Mouse (Mus musculus): Measurements from ENCODE around the gene Serpina10. TPM values are rescaled to one million over a fixed set of nuclear protein-coding genes. Genes with fewer than 3 reads are reported as not detected.

The Serpina10 gene
- total and polyA plus RNA-seq, 3 experiments = 0.07 to 0.12 TPM; not detected in 1

- TF ChIP-seq TBP (IDR thresholded peaks at IDR 0.05; ENCODE audit: low read depth, low read length) (peak; percentile 88), MEF2A (IDR thresholded peaks at IDR 0.05; ENCODE audit: extremely low read depth, insufficient replicate concordance, low read depth, low read length, poor library complexity, severe bottlenecking) (no peak), CHD2 (IDR thresholded peaks at IDR 0.05; ENCODE audit: low read length) (peak; percentile 68), POLR2A (IDR thresholded peaks at IDR 0.05; ENCODE audit: control insufficient read depth in 1 of 2, insufficient read depth in 1 of 2, low read depth in 1 of 2, low read length in 2 of 2, poor library complexity in 1 of 2) (peak; percentile 62 to 87; a peak in 3 of 4 replicates), ELF1 (IDR thresholded peaks at IDR 0.05; ENCODE audit: low read depth, low read length) (no peak), BHLHE40 (IDR thresholded peaks at IDR 0.05; ENCODE audit: borderline replicate concordance, low read depth, low read length) (no peak), USF2 (IDR thresholded peaks at IDR 0.05; ENCODE audit: borderline replicate concordance in 1 of 2, insufficient read depth in 1 of 2, low read depth in 1 of 2, low read length in 2 of 2) (no peak), E2F4 (IDR thresholded peaks at IDR 0.05; ENCODE audit: borderline replicate concordance, low read depth, low read length) (no peak), SIN3A (IDR thresholded peaks at IDR 0.05; ENCODE audit: low read length) (peak; percentile 88), NELFE (IDR thresholded peaks at IDR 0.05; ENCODE audit: low read depth, low read length) (peak; percentile 61), ZKSCAN1 (IDR thresholded peaks at IDR 0.05; ENCODE audit: low read depth, low read length) (no peak), GATA1 (IDR thresholded peaks at IDR 0.05; ENCODE audit: low read depth, low read length) (peak; percentile 89), ZC3H11A (IDR thresholded peaks at IDR 0.05; ENCODE audit: low read depth, low read length) (no peak), KAT2A (conservative IDR thresholded peaks at IDR 0.05; ENCODE audit: low read depth, low read length) (no peak), ZMIZ1 (IDR thresholded peaks at IDR 0.05; ENCODE audit: low read depth, low read length) (0 out of 2 replicates have a peak, but pooled peaks have one; percentile 55), RAD21 (IDR thresholded peaks at IDR 0.05; ENCODE audit: low read depth, low read length) (no peak), MYC (IDR thresholded peaks at IDR 0.05; ENCODE audit: low read depth, low read length) (peak; percentile 83), POLR2AphosphoS5 (IDR thresholded peaks at IDR 0.05; ENCODE audit: borderline replicate concordance, low read depth, low read length) (no peak), SMC3 (IDR thresholded peaks at IDR 0.05; ENCODE audit: low read depth, low read length) (no peak), TAL1 (IDR thresholded peaks at IDR 0.05; ENCODE audit: low read length) (peak; percentile 79)
These were observed 14.4 kb downstream of the Serpina10 start (continued) for GRCm38 (mm10) chr12:103616860-103617261.

GRCm38 (mm10) chr12:103615734-103616133 lies 15.5 kb downstream of the Serpina10 start:
- no peaks in the 10 kb centered on the region; the same call in 1 of the 2 replicates for H3K79me2 ChIP-seq (ENCODE audit: control insufficient read depth, insufficient read depth, low read length, poor library complexity)
- no peak for TF ChIP-seq GABPA (IDR thresholded peaks at IDR 0.05; ENCODE audit: low read depth, low read length)
- TF ChIP-seq HCFC1 (IDR thresholded peaks at IDR 0.05; ENCODE audit: low read depth, low read length) = no peak
- no peak for TF ChIP-seq GATA1 (IDR thresholded peaks at IDR 0.05; ENCODE audit: low read depth, low read length)
- peak; percentile 84 for TF ChIP-seq MAX (IDR thresholded peaks at IDR 0.05; ENCODE audit: low read length)
- TF ChIP-seq BHLHE40 (IDR thresholded peaks at IDR 0.05; ENCODE audit: borderline replicate concordance, low read depth, low read length) = peak; percentile 19; the same call in 1 of the 2 replicates
- no peak for TF ChIP-seq MEF2A (IDR thresholded peaks at IDR 0.05; ENCODE audit: extremely low read depth, insufficient replicate concordance, low read depth, low read length, poor library complexity, severe bottlenecking)
- TF ChIP-seq KAT2A (conservative IDR thresholded peaks at IDR 0.05; ENCODE audit: low read depth, low read length) = no peak
- no peak for TF ChIP-seq POLR2A (IDR thresholded peaks at IDR 0.05; ENCODE audit: control insufficient read depth in 1 of 2, insufficient read depth in 1 of 2, low read depth in 1 of 2, low read length in 2 of 2, poor library complexity in 1 of 2)
- TF ChIP-seq MXI1 (IDR thresholded peaks at IDR 0.05; ENCODE audit: low read depth, low read length) = 0 out of 2 replicates have a peak, but pooled peaks have one; percentile 21
- TF ChIP-seq NELFE (IDR thresholded peaks at IDR 0.05; ENCODE audit: low read depth, low read length) = no peak
- TF ChIP-seq E2F4 (IDR thresholded peaks at IDR 0.05; ENCODE audit: borderline replicate concordance, low read depth, low read length) = no peak
- no peak for TF ChIP-seq TAL1 (IDR thresholded peaks at IDR 0.05; ENCODE audit: low read length)
- no peak for TF ChIP-seq ZKSCAN1 (IDR thresholded peaks at IDR 0.05; ENCODE audit: low read depth, low read length)
- TF ChIP-seq TCF12 (IDR thresholded peaks at IDR 0.05; ENCODE audit: low read depth, low read length) = no peak
- no peak for TF ChIP-seq NRF1 (IDR thresholded peaks at IDR 0.05; ENCODE audit: insufficient read depth, low read depth, low read length, poor library complexity, severe bottlenecking)
- TF ChIP-seq TBP (IDR thresholded peaks at IDR 0.05; ENCODE audit: low read depth, low read length) = 0 out of 2 replicates have a peak, but pooled peaks have one; percentile 15
- no peak for TF ChIP-seq POLR2AphosphoS2 (IDR thresholded peaks at IDR 0.05; ENCODE audit: low read length)
- TF ChIP-seq CHD2 (IDR thresholded peaks at IDR 0.05; ENCODE audit: low read length) = no peak
- TF ChIP-seq CTCF (IDR thresholded peaks at IDR 0.05 in 2 of 3, conservative IDR thresholded peaks at IDR 0.05 in 1 of 3; ENCODE audit: control insufficient read depth in 1 of 3, insufficient read depth in 1 of 3, low read depth in 2 of 3, low read length in 3 of 3, poor library complexity in 1 of 3, severe bottlenecking in 1 of 3) = no peak
- TF ChIP-seq MAZ (IDR thresholded peaks at IDR 0.05; ENCODE audit: low read depth, low read length) = no peak
- TF ChIP-seq ELF1 (IDR thresholded peaks at IDR 0.05; ENCODE audit: low read depth, low read length) = no peak
- no peak for TF ChIP-seq POLR2AphosphoS5 (IDR thresholded peaks at IDR 0.05; ENCODE audit: borderline replicate concordance, low read depth, low read length)
- TF ChIP-seq CHD1 (IDR thresholded peaks at IDR 0.05; ENCODE audit: low read depth, low read length) = no peak; the same call in 1 of the 2 replicates
- TF ChIP-seq USF1 (IDR thresholded peaks at IDR 0.05; ENCODE audit: low read depth, low read length) = peak; percentile 91
- TF ChIP-seq SMC3 (IDR thresholded peaks at IDR 0.05; ENCODE audit: low read depth, low read length) = no peak
- TF ChIP-seq ZMIZ1 (IDR thresholded peaks at IDR 0.05; ENCODE audit: low read depth, low read length) = no peak
- TF ChIP-seq SIN3A (IDR thresholded peaks at IDR 0.05; ENCODE audit: low read length) = no peak

More at GRCm38 (mm10) chr12:103615734-103616133, 15.5 kb downstream of the Serpina10 start:
- peak; percentile 65 for DNase-seq (ENCODE audit: low read depth, low spot score)
- Histone ChIP-seq H3K9me3 (replicated peaks; ENCODE audit: insufficient read depth, low read length) (no peaks in the 10 kb centered on the region), H3K27ac (ENCODE audit: control insufficient read depth, low read depth, low read length) (peak overlapping the region; percentile 99), H3K4me1 (ENCODE audit: control insufficient read depth in 1 of 2, insufficient read depth in 2 of 2, low read length in 2 of 2) (peaks cover 16 to 22% of the 10 kb centered on the region in 2 experiments), H3K9ac (ENCODE audit: control insufficient read depth, low read depth, low read length, poor library complexity, severe bottlenecking) (peak overlapping the region; percentile 78), H3K27me3 (ENCODE audit: control insufficient read depth in 1 of 2, insufficient read depth in 2 of 2, low read length in 2 of 2) (no peaks in the 10 kb centered on the region), H3K4me3 (ENCODE audit: control insufficient read depth in 1 of 2, insufficient read depth in 1 of 2, low read depth in 2 of 2, low read length in 2 of 2) (peak overlapping the region; percentile 44 to 56), H3K36me3 (ENCODE audit: control insufficient read depth in 1 of 2, insufficient read depth in 2 of 2, low read length in 2 of 2) (peaks cover 0 to 26% of the 10 kb centered on the region in 2 experiments; a peak in 2 of 4 replicates)

Data from MEL (cell line).